Comparison of ENCODE assay signal across 8 mouse cellular contexts in the genomic region with DNA sequence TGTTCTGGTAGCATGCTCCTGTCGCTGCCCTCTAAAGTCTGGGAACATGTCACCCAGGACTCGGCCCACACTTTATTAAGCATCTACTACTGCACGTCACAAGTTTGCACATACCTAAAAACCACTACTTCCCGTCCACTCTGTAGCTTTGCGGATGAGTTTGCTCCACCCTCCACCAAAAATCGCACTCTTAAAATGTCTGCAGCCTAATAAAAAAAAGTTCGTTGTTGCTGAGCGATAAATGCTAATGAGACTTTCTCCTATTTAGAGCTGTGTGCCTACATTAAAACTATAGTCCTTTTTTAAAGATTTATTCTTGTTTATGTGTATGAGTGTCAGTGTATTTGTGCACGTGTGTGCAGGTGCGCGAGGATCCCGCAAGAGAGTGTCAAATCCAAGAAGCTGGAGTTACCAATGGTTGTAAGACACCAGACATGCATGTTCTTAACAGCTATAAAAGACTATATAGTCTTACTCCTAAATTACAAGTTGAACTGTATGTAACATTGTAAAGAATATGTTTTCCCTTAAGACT. TPM values are rescaled to one million over a fixed set of nuclear protein-coding genes. Genes with fewer than 3 reads are reported as not detected.
DNase-seq lines count a peak whose midpoint lies in the region; ATAC-seq and TF ChIP-seq lines count a peak whose summit lies in the region.

No protein-coding gene starts in this region.

- peak overlapping the region; percentile 90 for H3K4me3 ChIP-seq in heart, embryonic 10.5 days
- H3K4me3 ChIP-seq in ES-Bruce4 (ENCODE audit: low read depth, low read length) = peak overlapping the region; percentile 84
- H3K4me3 ChIP-seq in forebrain, embryonic 14.5 days (ENCODE audit: low read depth, low read length) = peak overlapping the region; percentile 67
- H3K4me3 ChIP-seq in liver, postnatal 0 days (ENCODE audit: low read depth, low read length) = peak overlapping the region; percentile 98

- peaks cover 9% of the 10 kb centered on the region for H3K36me3 ChIP-seq in heart, embryonic 10.5 days
- H3K36me3 ChIP-seq in ES-Bruce4 (ENCODE audit: control insufficient read depth, insufficient read depth, low read length, poor library complexity, severe bottlenecking) = peaks cover 8% of the 10 kb centered on the region
- H3K36me3 ChIP-seq in forebrain, embryonic 14.5 days (ENCODE audit: control insufficient read depth, insufficient read depth, low read length) = peaks cover 6% of the 10 kb centered on the region; the same call in 1 of the 2 replicates
- peaks cover 3% of the 10 kb centered on the region; the same call in 1 of the 2 replicates for H3K36me3 ChIP-seq in liver, postnatal 0 days (replicated peaks; ENCODE audit: insufficient read depth, low read length)

- peak overlapping the region; percentile 73 for H3K9ac ChIP-seq in ES-Bruce4 (ENCODE audit: low read depth, poor library complexity, severe bottlenecking)
- H3K9ac ChIP-seq in forebrain, embryonic 14.5 days (ENCODE audit: low read length) = peak overlapping the region; percentile 74
- peak overlapping the region; percentile 79 for H3K9ac ChIP-seq in liver, postnatal 0 days (replicated peaks)

- H3K27me3 ChIP-seq in heart, embryonic 10.5 days (ENCODE audit: insufficient read depth, poor library complexity, severe bottlenecking) = no peaks in the 10 kb centered on the region
- H3K27me3 ChIP-seq in ES-Bruce4 (ENCODE audit: control insufficient read depth, insufficient read depth, low read length, poor library complexity, severe bottlenecking) = no peaks in the 10 kb centered on the region
- no peaks in the 10 kb centered on the region for H3K27me3 ChIP-seq in forebrain, embryonic 14.5 days (replicated peaks; ENCODE audit: control insufficient read depth, insufficient read depth, low read length)
- H3K27me3 ChIP-seq in liver, postnatal 0 days (ENCODE audit: insufficient read depth, low read length) = no peaks in the 10 kb centered on the region

- peak overlapping the region; percentile 94 for H3K27ac ChIP-seq in heart, embryonic 10.5 days
- H3K27ac ChIP-seq in ES-Bruce4 (ENCODE audit: insufficient read depth, low read length) = no peak overlapping the region
- H3K27ac ChIP-seq in forebrain, embryonic 14.5 days (ENCODE audit: low read depth, low read length) = peak overlapping the region; percentile 57; the same call in 1 of the 2 replicates
- peak overlapping the region; percentile 78 for H3K27ac ChIP-seq in liver, postnatal 0 days (ENCODE audit: low read depth)

- DNase-seq in heart, embryonic 10.5 days (ENCODE audit: low spot score) = no peak
- no peak for DNase-seq in heart, postnatal 14 days
- no peak for DNase-seq in forebrain, embryonic 14.5 days (ENCODE audit: low spot score)
- DNase-seq in liver, postnatal 0 days = no peak
- DNase-seq in adrenal gland, postnatal 25 days = no peak
- DNase-seq in cerebellum, adult 8-10 months = no peak
- no peak for DNase-seq in layer of hippocampus, adult 9-11 months

- H3K9me3 ChIP-seq in heart, embryonic 10.5 days = no peaks in the 10 kb centered on the region
- H3K9me3 ChIP-seq in ES-Bruce4 (replicated peaks; ENCODE audit: control insufficient read depth, insufficient read depth, low read length, poor library complexity, severe bottlenecking) = no peaks in the 10 kb centered on the region
- no peaks in the 10 kb centered on the region for H3K9me3 ChIP-seq in forebrain, embryonic 14.5 days (replicated peaks; ENCODE audit: control insufficient read depth, low read length)
- no peaks in the 10 kb centered on the region for H3K9me3 ChIP-seq in liver, postnatal 0 days (ENCODE audit: low read length)

- H3K4me2 ChIP-seq in forebrain, embryonic 14.5 days (ENCODE audit: low read length) = peak overlapping the region; percentile 61
- H3K4me2 ChIP-seq in liver, postnatal 0 days (ENCODE audit: low read depth, low read length) = peak overlapping the region; percentile 98

- no peak for TF ChIP-seq POLR2A in ES-Bruce4 (IDR thresholded peaks at IDR 0.05; ENCODE audit: insufficient read depth, low read length)

- no peak for TF ChIP-seq EP300 in ES-Bruce4 (IDR thresholded peaks at IDR 0.05; ENCODE audit: insufficient read depth, low read depth, low read length)
- no peak for TF ChIP-seq EP300 in liver, postnatal 0 days (IDR thresholded peaks at IDR 0.05; ENCODE audit: low read depth)

- intact Hi-C loops in heart, postnatal 14 days (cut with DNase I) = loop anchor here (5.0 kb wide), 3 partner anchors 39 to 159 kb away; partner anchors contain the start of gene Slc25a3

- 48% methylated on average over 12 of the region's 12 CpGs for WGBS in heart, embryonic 10.5 days
- WGBS in forebrain, embryonic 14.5 days = 46% methylated on average over 12 of the region's 12 CpGs
- 30% methylated on average over 12 of the region's 12 CpGs for WGBS in liver, postnatal 0 days (ENCODE audit: insufficient replicate concordance)

- no peaks in the 10 kb centered on the region for H3K4me1 ChIP-seq in heart, embryonic 10.5 days
- no peaks in the 10 kb centered on the region for H3K4me1 ChIP-seq in ES-Bruce4 (ENCODE audit: control insufficient read depth, insufficient read depth, low read length)
- no peaks in the 10 kb centered on the region for H3K4me1 ChIP-seq in forebrain, embryonic 14.5 days (ENCODE audit: control insufficient read depth, insufficient read depth, low read length)
- peaks cover 4% of the 10 kb centered on the region; the same call in 1 of the 2 replicates for H3K4me1 ChIP-seq in liver, postnatal 0 days (ENCODE audit: insufficient read depth)

- no peak for TF ChIP-seq CTCF in ES-Bruce4 (IDR thresholded peaks at IDR 0.05; ENCODE audit: low read depth, low read length)
- no peak for TF ChIP-seq CTCF in liver, postnatal 0 days (IDR thresholded peaks at IDR 0.05; ENCODE audit: low read depth)

- no peak for ATAC-seq in forebrain, embryonic 14.5 days
- no peak; the same call in 1 of the 2 replicates for ATAC-seq in liver, postnatal 0 days

RNA-seq across cellular contexts. Expression of gene Ikbip, which starts 0.7 kb away (rescaled TPM):
- 39.1 and 39.2 TPM in 2 replicates for polyA plus RNA-seq in heart, embryonic 10.5 days (2016; fragmentation: Nextera tagmentation; extraction: Ambion mirVana)
- 10 to 100 TPM; 18.2 to 18.7 TPM for total RNA-seq in heart, postnatal 14 days (2021)
- 35.1 and 36.4 TPM in 2 replicates for polyA plus RNA-seq in ES-Bruce4 (2011; ENCODE audit: insufficient read depth, insufficient read length, low read depth, missing spikeins)
- 9.6 and 12.7 TPM in 2 replicates for polyA plus RNA-seq in forebrain, embryonic 14.5 days (2014; fragmentation: Nextera tagmentation; extraction: Ambion mirVana)
- polyA plus RNA-seq in liver, postnatal 0 days (2015; fragmentation: Nextera tagmentation; extraction: Ambion mirVana) = 5.6 and 5.7 TPM in 2 replicates
- total RNA-seq in adrenal gland, postnatal 25 days (2021) = 32.8 and 34.0 TPM in 2 replicates

RNA-seq across cellular contexts. Expression of gene Apaf1, which starts 0.9 kb away (rescaled TPM):
- 17.7 and 17.8 TPM in 2 replicates for polyA plus RNA-seq in heart, embryonic 10.5 days (2016; fragmentation: Nextera tagmentation; extraction: Ambion mirVana)
- total RNA-seq in heart, postnatal 14 days (2021) = 10 to 100 TPM; 11.7 to 12.1 TPM
- 71.2 and 73.0 TPM in 2 replicates for polyA plus RNA-seq in ES-Bruce4 (2011; ENCODE audit: insufficient read depth, insufficient read length, low read depth, missing spikeins)
- polyA plus RNA-seq in forebrain, embryonic 14.5 days (2014; fragmentation: Nextera tagmentation; extraction: Ambion mirVana) = 21.2 and 22.9 TPM in 2 replicates
- polyA plus RNA-seq in liver, postnatal 0 days (2015; fragmentation: Nextera tagmentation; extraction: Ambion mirVana) = 5.9 and 6.8 TPM in 2 replicates
- 6.2 and 8.3 TPM in 2 replicates for total RNA-seq in adrenal gland, postnatal 25 days (2021)

RNA-seq across cellular contexts. Expression of gene Slc25a3, which starts 40.4 kb away (rescaled TPM):
- 602 and 803 TPM in 2 replicates for polyA plus RNA-seq in heart, embryonic 10.5 days (2016; fragmentation: Nextera tagmentation; extraction: Ambion mirVana)
- total RNA-seq in heart, postnatal 14 days (2021) = 1,000 to 10,000 TPM; 2,379 to 2,461 TPM
- polyA plus RNA-seq in ES-Bruce4 (2011; ENCODE audit: insufficient read depth, insufficient read length, low read depth, missing spikeins) = 550 and 557 TPM in 2 replicates
- polyA plus RNA-seq in forebrain, embryonic 14.5 days (2014; fragmentation: Nextera tagmentation; extraction: Ambion mirVana) = 489 and 493 TPM in 2 replicates
- polyA plus RNA-seq in liver, postnatal 0 days (2015; fragmentation: Nextera tagmentation; extraction: Ambion mirVana) = 341 and 344 TPM in 2 replicates
- 873 and 948 TPM in 2 replicates for total RNA-seq in adrenal gland, postnatal 25 days (2021)
